Comparison of ENCODE assay signal across 10 mouse cellular contexts in the genomic region with DNA sequence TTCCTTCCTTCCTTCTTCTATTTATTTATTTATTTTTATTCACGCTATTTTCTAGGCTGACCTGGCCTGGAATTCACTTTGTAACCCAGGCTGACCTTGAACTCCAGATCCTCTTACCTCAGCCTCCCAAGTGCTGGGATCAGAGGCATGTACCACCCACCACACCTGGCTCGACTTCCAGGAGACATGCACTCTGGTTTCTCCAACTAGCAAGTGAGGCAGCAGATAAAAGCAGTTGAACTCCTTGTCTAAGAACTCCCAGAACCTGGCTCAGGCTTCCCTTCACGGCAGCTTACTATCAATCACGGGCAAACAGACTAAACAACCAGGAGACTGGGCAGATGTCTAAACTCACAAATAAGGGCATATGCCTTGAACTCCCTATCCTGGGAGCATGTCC. TPM values are rescaled to one million over a fixed set of nuclear protein-coding genes. Genes with fewer than 3 reads are reported as not detected.
DNase-seq lines count a peak whose midpoint lies in the region; ATAC-seq and TF ChIP-seq lines count a peak whose summit lies in the region.
"Had no signal": no experiment of that assay in that cellular context is flagged by ENCODE, and none has a peak within 500 bp of the region (broad histone marks: within the 10 kb centered on the region; RNA-seq: fewer than 3 reads in every experiment).

No protein-coding gene starts in this region.

- no peak for TF ChIP-seq POLR2A in heart, adult 2 months (IDR thresholded peaks at IDR 0.05; ENCODE audit: insufficient read depth, low read depth, low read length)

- H3K4me2 ChIP-seq in heart, embryonic 15.5 days = no peak overlapping the region
- no peak overlapping the region for H3K4me2 ChIP-seq in midbrain, embryonic 15.5 days
- H3K4me2 ChIP-seq in hindbrain, embryonic 13.5 days = no peak overlapping the region
- H3K4me2 ChIP-seq: heart, embryonic 11.5 days had no signal

- ATAC-seq in heart, embryonic 15.5 days (replicated peaks; ENCODE audit: insufficient number of reproducible peaks, insufficient read depth, low FRiP score, low read depth) = no peak
- ATAC-seq in midbrain, embryonic 15.5 days (replicated peaks) = no peak
- no peak for ATAC-seq in hindbrain, embryonic 13.5 days (ENCODE audit: low FRiP score)

- TF ChIP-seq EP300 in heart, adult 2 months (IDR thresholded peaks at IDR 0.05; ENCODE audit: insufficient read depth, low read depth, low read length) = no peak

- no peaks in the 10 kb centered on the region for H3K79me2 ChIP-seq in heart, adult 2 months (replicated peaks; ENCODE audit: control insufficient read depth, insufficient read depth, low read length)

- intact Hi-C loops in heart, adult 2 months (cut with DNase I) = loop anchor here (1.0 to 2.0 kb wide), 3 partner anchors 30 to 60 kb away; no protein-coding TSS in a partner anchor

- TF ChIP-seq CTCF in heart, adult 2 months (IDR thresholded peaks at IDR 0.05) = no peak

- no peak overlapping the region for H3K4me3 ChIP-seq in heart, embryonic 15.5 days
- H3K4me3 ChIP-seq in heart, adult 2 months = no peak overlapping the region
- peak overlapping the region; percentile 11; the same call in 1 of the 2 replicates for H3K4me3 ChIP-seq in midbrain, embryonic 10.5 days
- H3K4me3 ChIP-seq in midbrain, embryonic 15.5 days = no peak overlapping the region
- H3K4me3 ChIP-seq in hindbrain, embryonic 13.5 days = no peak overlapping the region

- DNase-seq in heart, adult 2 months = no peak
- DNase-seq in midbrain, embryonic 10.5 days (ENCODE audit: low spot score) = no peak
- no peak for DNase-seq in embryo, embryonic 10 days (ENCODE audit: low spot score)
- DNase-seq in ovary, postnatal 10 days (ENCODE audit: low spot score) = no peak
- no peak for DNase-seq in heart, adult 9 months (ENCODE audit: low spot score in 2 of 2)

- no peaks in the 10 kb centered on the region for H3K27me3 ChIP-seq in heart, embryonic 15.5 days
- no peaks in the 10 kb centered on the region for H3K27me3 ChIP-seq in heart, adult 2 months (ENCODE audit: control insufficient read depth, insufficient read depth, low read length)
- H3K27me3 ChIP-seq in midbrain, embryonic 10.5 days (ENCODE audit: low read depth, poor library complexity, severe bottlenecking) = no peaks in the 10 kb centered on the region
- no peaks in the 10 kb centered on the region for H3K27me3 ChIP-seq in midbrain, embryonic 15.5 days (replicated peaks)
- H3K27me3 ChIP-seq in hindbrain, embryonic 13.5 days = no peaks in the 10 kb centered on the region

- H3K36me3 ChIP-seq in heart, embryonic 15.5 days = no peaks in the 10 kb centered on the region
- no peaks in the 10 kb centered on the region for H3K36me3 ChIP-seq in heart, adult 2 months (ENCODE audit: control insufficient read depth, insufficient read depth, low read length)
- H3K36me3 ChIP-seq in midbrain, embryonic 10.5 days = no peaks in the 10 kb centered on the region
- H3K36me3 ChIP-seq in midbrain, embryonic 15.5 days (replicated peaks) = no peaks in the 10 kb centered on the region
- no peaks in the 10 kb centered on the region for H3K36me3 ChIP-seq in hindbrain, embryonic 13.5 days

- H3K27ac ChIP-seq in heart, embryonic 15.5 days = peak overlapping the region; percentile 56; the same call in 1 of the 2 replicates
- no peak overlapping the region for H3K27ac ChIP-seq in heart, adult 2 months
- peak overlapping the region; percentile 98; the same call in 1 of the 2 replicates for H3K27ac ChIP-seq in midbrain, embryonic 10.5 days (replicated peaks)
- H3K27ac ChIP-seq in midbrain, embryonic 15.5 days = no peak overlapping the region
- peak overlapping the region; percentile 81; the same call in 1 of the 2 replicates for H3K27ac ChIP-seq in hindbrain, embryonic 13.5 days
- H3K27ac ChIP-seq: macrophage had no signal

- WGBS in heart, embryonic 15.5 days = 67% methylated on average over 4 of the region's 4 CpGs
- WGBS in heart, adult 2 months = 73% methylated on average over 4 of the region's 4 CpGs
- 84% methylated on average over 4 of the region's 4 CpGs for WGBS in midbrain, embryonic 10.5 days
- WGBS in midbrain, embryonic 15.5 days = 82% methylated on average over 4 of the region's 4 CpGs
- 81% methylated on average over 4 of the region's 4 CpGs for WGBS in hindbrain, embryonic 13.5 days

- H3K9me3 ChIP-seq in heart, embryonic 15.5 days (replicated peaks) = no peaks in the 10 kb centered on the region
- no peaks in the 10 kb centered on the region for H3K9me3 ChIP-seq in midbrain, embryonic 10.5 days (replicated peaks)
- H3K9me3 ChIP-seq in midbrain, embryonic 15.5 days = no peaks in the 10 kb centered on the region
- no peaks in the 10 kb centered on the region for H3K9me3 ChIP-seq in hindbrain, embryonic 13.5 days

- no peak overlapping the region for H3K9ac ChIP-seq in heart, embryonic 15.5 days
- no peak overlapping the region for H3K9ac ChIP-seq in heart, adult 2 months (ENCODE audit: low read depth, low read length)
- H3K9ac ChIP-seq in midbrain, embryonic 15.5 days = no peak overlapping the region
- no peak overlapping the region for H3K9ac ChIP-seq in hindbrain, embryonic 13.5 days

- H3K4me1 ChIP-seq in heart, embryonic 15.5 days (replicated peaks) = peaks cover 70% of the 10 kb centered on the region
- peaks cover 23% of the 10 kb centered on the region for H3K4me1 ChIP-seq in heart, adult 2 months (ENCODE audit: control insufficient read depth, insufficient read depth, low read length)
- H3K4me1 ChIP-seq in midbrain, embryonic 10.5 days = peaks cover 69% of the 10 kb centered on the region
- peaks cover 45% of the 10 kb centered on the region for H3K4me1 ChIP-seq in midbrain, embryonic 15.5 days
- peaks cover 66% of the 10 kb centered on the region for H3K4me1 ChIP-seq in hindbrain, embryonic 13.5 days (replicated peaks)

RNA-seq across cellular contexts. Expression of gene Ptma, which starts 25.8 kb away (rescaled TPM):
- polyA plus RNA-seq in heart, embryonic 15.5 days (2015; fragmentation: Nextera tagmentation; extraction: Ambion mirVana) = 791 and 881 TPM in 2 replicates
- 100 to 1,000 TPM; 200 to 227 TPM for total RNA-seq in heart, adult 2 months (2021)
- 169 and 177 TPM in 2 replicates for polyA plus RNA-seq in heart, adult 2 months (2012; rRNA removed)
- 2,732 and 2,904 TPM in 2 replicates for polyA plus RNA-seq in midbrain, embryonic 10.5 days (2016; fragmentation: Nextera tagmentation; extraction: Ambion mirVana)
- 1,373 and 1,532 TPM in 2 replicates for polyA plus RNA-seq in midbrain, embryonic 15.5 days (2015; fragmentation: Nextera tagmentation; extraction: Ambion mirVana)
- polyA plus RNA-seq in hindbrain, embryonic 13.5 days (2015; fragmentation: Nextera tagmentation; extraction: Ambion mirVana) = 2,123 and 2,193 TPM in 2 replicates

Comparison
In these comparisons a context has a peak if more than half of its experiments do, and no peak if none do; other contexts are left out.
1. H3K27ac ChIP-seq: peak in heart, embryonic 15.5 days (single experiment), midbrain, embryonic 10.5 days (single experiment) and hindbrain, embryonic 13.5 days (single experiment); none in heart, adult 2 months (single experiment) and midbrain, embryonic 15.5 days (single experiment).